ENCODE assay signal across 8 mouse cellular contexts in the genomic region with DNA sequence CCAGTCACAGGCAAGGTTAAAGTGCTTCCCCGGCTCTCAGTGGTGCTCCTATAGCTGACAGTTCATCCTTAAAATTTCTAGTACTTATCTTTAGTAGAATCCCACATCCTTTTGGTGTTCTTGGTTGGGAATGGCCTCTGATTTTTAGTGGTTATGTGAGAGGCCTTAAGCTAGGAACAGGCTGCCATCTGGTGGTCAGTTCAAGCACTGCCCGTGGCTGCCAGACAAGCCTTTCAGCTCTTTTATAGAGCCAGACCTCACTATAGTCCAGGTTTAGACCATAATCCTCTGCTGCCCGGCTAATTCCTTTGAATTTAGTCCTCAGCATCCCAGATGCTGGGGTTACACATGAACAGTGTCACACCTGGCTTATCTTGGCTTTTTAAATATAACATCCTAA. TPM values are rescaled to one million over a fixed set of nuclear protein-coding genes. Genes with fewer than 3 reads are reported as not detected.
A peak's percentile ranks its signal among the peaks of the same experiment; 100 is the strongest.
DNase-seq lines count a peak whose midpoint lies in the region; ATAC-seq and TF ChIP-seq lines count a peak whose summit lies in the region.

No protein-coding gene starts in this region.

- no peaks in the 10 kb centered on the region for H3K9me3 ChIP-seq in intestine, embryonic 16.5 days (ENCODE audit: control insufficient read depth, low read length)
- H3K9me3 ChIP-seq in limb, embryonic 11.5 days (ENCODE audit: control insufficient read depth, low read length), result no peaks in the 10 kb centered on the region
- H3K9me3 ChIP-seq in stomach, postnatal 0 days (ENCODE audit: control insufficient read depth, low read length), result no peaks in the 10 kb centered on the region

- H3K27ac ChIP-seq in gastrocnemius, adult 2 months, result no peak overlapping the region
- H3K27ac ChIP-seq in intestine, embryonic 16.5 days (ENCODE audit: low read length), result no peak overlapping the region
- H3K27ac ChIP-seq in limb, embryonic 11.5 days (replicated peaks; ENCODE audit: low read depth, low read length), result no peak overlapping the region
- H3K27ac ChIP-seq in stomach, postnatal 0 days (replicated peaks), result no peak overlapping the region

- no peak overlapping the region for H3K4me2 ChIP-seq in intestine, embryonic 16.5 days (ENCODE audit: low read depth, low read length)
- H3K4me2 ChIP-seq in limb, embryonic 11.5 days (ENCODE audit: low read depth, severe bottlenecking), result no peak overlapping the region
- no peak overlapping the region for H3K4me2 ChIP-seq in stomach, postnatal 0 days (replicated peaks; ENCODE audit: low read depth)

- ATAC-seq in activated CD4-positive, CD25-positive, alpha-beta regulatory T cell, adult 4 months, result peak; percentile 52
- peak; percentile 61; the same call in 1 of the 2 replicates for ATAC-seq in intestine, embryonic 16.5 days
- no peak for ATAC-seq in limb, embryonic 11.5 days (ENCODE audit: insufficient number of reproducible peaks, low FRiP score, low TSS enrichment, low read depth)
- ATAC-seq in monocyte, adult 5-6 weeks (replicated peaks; ENCODE audit: insufficient number of reproducible peaks, low FRiP score, low TSS enrichment, poor library complexity, severe bottlenecking), result peak; percentile 57; the same call in 1 of the 2 replicates
- peak; percentile 58; the same call in 1 of the 2 replicates for ATAC-seq in stomach, postnatal 0 days (ENCODE audit: low FRiP score, low TSS enrichment)

- peak; percentile 99 for TF ChIP-seq CTCF in gastrocnemius, adult 2 months (IDR thresholded peaks at IDR 0.05)
- TF ChIP-seq CTCF in stomach, postnatal 0 days (IDR thresholded peaks at IDR 0.05; ENCODE audit: low read depth), result peak; percentile 94

- no peak overlapping the region for H3K4me3 ChIP-seq in gastrocnemius, adult 2 months
- no peak overlapping the region for H3K4me3 ChIP-seq in intestine, embryonic 16.5 days (ENCODE audit: low read length)
- H3K4me3 ChIP-seq in limb, embryonic 11.5 days (ENCODE audit: low read depth, low read length), result no peak overlapping the region
- no peak overlapping the region for H3K4me3 ChIP-seq in stomach, postnatal 0 days (ENCODE audit: low read depth, low read length)

- no peaks in the 10 kb centered on the region for H3K4me1 ChIP-seq in intestine, embryonic 16.5 days (ENCODE audit: control insufficient read depth, insufficient read depth, low read length)
- no peaks in the 10 kb centered on the region for H3K4me1 ChIP-seq in limb, embryonic 11.5 days (ENCODE audit: control insufficient read depth, insufficient read depth, low read length)
- H3K4me1 ChIP-seq in stomach, postnatal 0 days (replicated peaks; ENCODE audit: control insufficient read depth, insufficient read depth), result no peaks in the 10 kb centered on the region

- 24% methylated on average over 3 of the region's 3 CpGs for WGBS in intestine, embryonic 16.5 days
- 36% methylated on average over 3 of the region's 3 CpGs for WGBS in limb, embryonic 11.5 days
- 19% methylated on average over 3 of the region's 3 CpGs for WGBS in stomach, postnatal 0 days

- DNase-seq in 416B (ENCODE audit: low read depth), result peak; percentile 78
- DNase-seq in cerebellum, postnatal 4 days (ENCODE audit: low spot score in 2 of 2), result peak; percentile 77 to 82
- peak; percentile 88 for DNase-seq in gastrocnemius, adult 2 months
- DNase-seq in limb, embryonic 11.5 days (ENCODE audit: low spot score), result peak; percentile 86
- DNase-seq in stomach, postnatal 0 days (ENCODE audit: low spot score), result peak; percentile 81

- TF ChIP-seq EP300 in stomach, postnatal 0 days (optimal IDR thresholded peaks at IDR 0.05), result no peak

- no peaks in the 10 kb centered on the region for H3K27me3 ChIP-seq in intestine, embryonic 16.5 days (replicated peaks; ENCODE audit: control insufficient read depth, insufficient read depth, low read length)
- H3K27me3 ChIP-seq in limb, embryonic 11.5 days (ENCODE audit: control insufficient read depth, insufficient read depth, low read length), result no peaks in the 10 kb centered on the region
- H3K27me3 ChIP-seq in stomach, postnatal 0 days (ENCODE audit: control insufficient read depth, insufficient read depth, low read length), result no peaks in the 10 kb centered on the region

- intact Hi-C loops in gastrocnemius, adult 2 months (cut with DNase I), result loop anchor here (2.0 to 5.0 kb wide), 3 partner anchors 103 to 258 kb away; no protein-coding TSS in a partner anchor

- H3K9ac ChIP-seq in intestine, embryonic 16.5 days (ENCODE audit: low read depth, low read length), result no peak overlapping the region
- H3K9ac ChIP-seq in limb, embryonic 11.5 days (ENCODE audit: low read length), result no peak overlapping the region
- no peak overlapping the region for H3K9ac ChIP-seq in stomach, postnatal 0 days (ENCODE audit: low read length)

- peaks cover 5% of the 10 kb centered on the region for H3K36me3 ChIP-seq in intestine, embryonic 16.5 days (ENCODE audit: control insufficient read depth, insufficient read depth, low read length)
- peaks cover 8% of the 10 kb centered on the region for H3K36me3 ChIP-seq in limb, embryonic 11.5 days (ENCODE audit: control insufficient read depth, insufficient read depth, low read length)
- H3K36me3 ChIP-seq in stomach, postnatal 0 days (ENCODE audit: control insufficient read depth, insufficient read depth, low read length), result peaks cover 9% of the 10 kb centered on the region

RNA-seq across cellular contexts. Expression of gene Ubap1, which starts 41.3 kb away (rescaled TPM):
- polyA plus RNA-seq in activated CD4-positive, CD25-positive, alpha-beta regulatory T cell, adult 4 months (2017; shearing (Covaris generic)), result 10 to 100 TPM; 25.5 to 36.2 TPM
- 10 to 100 TPM; 35.7 to 39.2 TPM for total RNA-seq in gastrocnemius, adult 2 months (2021)
- polyA plus RNA-seq in intestine, embryonic 16.5 days (2015; fragmentation: Nextera tagmentation; extraction: Ambion mirVana), result 46.5 and 52.1 TPM in 2 replicates
- polyA plus RNA-seq in limb, embryonic 11.5 days (2014; fragmentation: Nextera tagmentation; extraction: Ambion mirVana), result 56.7 and 62.2 TPM in 2 replicates
- total RNA-seq in monocyte, adult 5-6 weeks (2017), result 70.9 to 80.1 TPM (median 79.6 TPM) in 3 replicates
- polyA plus RNA-seq in stomach, postnatal 0 days (2015; fragmentation: Nextera tagmentation; extraction: Ambion mirVana), result 42.0 and 47.7 TPM in 2 replicates
